Mouse (Mus musculus) cerebral cortex, adult 2 months (tissue): Measurements from ENCODE around the gene Slc29a1.

Source experiments
- WGBS: fragments of 180-500 bp; shearing (Covaris S2); methylation state at CpG from one replicate; pipeline ENCODE4 v1.1.7; 2018; 5-methylcytosine and 5-hydroxymethylcytosine counted together

Slc29a1 gene

DNA sequence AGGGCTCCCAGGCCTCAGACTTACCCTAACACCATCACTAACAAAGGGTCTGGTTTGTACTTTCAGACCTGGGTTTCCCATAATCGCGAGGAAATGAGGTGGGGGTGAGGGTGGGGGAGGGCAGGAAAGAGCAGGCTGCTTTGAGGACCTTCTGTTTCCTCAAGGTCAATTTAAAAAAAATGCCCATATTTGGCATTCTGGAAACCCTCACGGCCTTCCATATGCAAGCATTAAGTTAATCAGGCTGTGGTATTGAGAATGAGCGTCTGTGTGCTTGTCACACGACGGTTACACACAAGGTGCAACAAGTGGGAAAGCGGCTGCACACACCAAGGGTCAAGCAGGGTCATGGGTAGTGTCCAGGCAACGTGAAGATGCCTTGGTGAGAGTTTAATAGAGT lies 12.6 kb upstream of the Slc29a1 start:
- WGBS = 86% methylated on average over 8 of the region's 8 CpGs

DNA sequence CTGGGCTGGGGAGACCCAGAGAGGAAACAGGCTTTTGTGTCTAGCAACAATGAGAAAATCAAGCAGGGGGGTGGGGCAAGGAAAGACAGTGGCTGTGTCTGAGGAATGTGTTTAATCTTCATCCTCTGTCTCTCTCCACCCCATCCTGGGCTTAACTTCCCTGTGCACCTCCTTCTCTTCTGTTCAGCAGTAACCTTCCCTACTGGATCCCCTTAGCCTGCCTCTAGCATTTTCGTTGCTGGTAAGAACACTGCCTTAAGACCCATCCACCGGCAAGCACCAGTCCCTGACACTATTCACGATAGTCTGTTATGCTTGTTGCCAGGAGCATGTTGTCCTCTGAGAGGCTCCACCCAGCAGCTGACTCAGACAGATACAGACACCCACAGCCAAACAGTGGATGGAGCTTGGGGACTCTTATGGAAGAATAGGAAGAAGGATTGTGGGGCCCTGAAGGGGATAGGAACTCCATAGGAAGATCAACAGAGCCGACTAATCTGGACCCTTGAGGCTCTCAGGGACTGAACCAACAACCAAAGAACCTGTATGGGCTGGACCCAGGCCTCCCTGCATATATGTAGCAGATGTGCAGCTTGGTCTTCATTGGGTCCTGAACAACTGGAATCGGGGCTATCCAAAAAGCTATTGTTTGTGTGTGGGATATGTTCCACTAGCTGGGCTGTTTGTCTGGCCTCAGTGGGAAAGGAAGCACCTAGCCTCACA lies 10.9 kb upstream of the Slc29a1 start:
- 37% methylated on average over 5 of the region's 5 CpGs for WGBS

DNA sequence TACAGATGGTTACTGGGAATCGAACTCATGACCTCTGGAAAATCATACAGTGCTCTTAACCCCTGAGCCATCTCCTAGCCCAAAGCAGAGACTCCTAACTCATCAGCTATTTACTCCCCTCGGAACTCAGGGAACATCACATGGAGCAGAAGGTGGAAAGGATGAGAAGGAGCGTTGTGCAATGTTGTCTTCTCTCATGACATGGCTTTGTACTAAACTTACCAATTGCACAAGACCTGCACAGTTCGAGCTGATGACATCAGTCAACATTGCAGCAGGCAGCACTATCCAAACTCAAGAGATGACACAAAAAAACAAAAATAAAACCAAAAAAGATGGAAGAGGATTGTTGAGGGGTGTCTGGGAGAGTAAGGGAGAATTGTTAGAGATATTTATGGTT lies 9.0 kb upstream of the Slc29a1 start:
- 91% methylated on average over 4 of the region's 4 CpGs for WGBS

DNA sequence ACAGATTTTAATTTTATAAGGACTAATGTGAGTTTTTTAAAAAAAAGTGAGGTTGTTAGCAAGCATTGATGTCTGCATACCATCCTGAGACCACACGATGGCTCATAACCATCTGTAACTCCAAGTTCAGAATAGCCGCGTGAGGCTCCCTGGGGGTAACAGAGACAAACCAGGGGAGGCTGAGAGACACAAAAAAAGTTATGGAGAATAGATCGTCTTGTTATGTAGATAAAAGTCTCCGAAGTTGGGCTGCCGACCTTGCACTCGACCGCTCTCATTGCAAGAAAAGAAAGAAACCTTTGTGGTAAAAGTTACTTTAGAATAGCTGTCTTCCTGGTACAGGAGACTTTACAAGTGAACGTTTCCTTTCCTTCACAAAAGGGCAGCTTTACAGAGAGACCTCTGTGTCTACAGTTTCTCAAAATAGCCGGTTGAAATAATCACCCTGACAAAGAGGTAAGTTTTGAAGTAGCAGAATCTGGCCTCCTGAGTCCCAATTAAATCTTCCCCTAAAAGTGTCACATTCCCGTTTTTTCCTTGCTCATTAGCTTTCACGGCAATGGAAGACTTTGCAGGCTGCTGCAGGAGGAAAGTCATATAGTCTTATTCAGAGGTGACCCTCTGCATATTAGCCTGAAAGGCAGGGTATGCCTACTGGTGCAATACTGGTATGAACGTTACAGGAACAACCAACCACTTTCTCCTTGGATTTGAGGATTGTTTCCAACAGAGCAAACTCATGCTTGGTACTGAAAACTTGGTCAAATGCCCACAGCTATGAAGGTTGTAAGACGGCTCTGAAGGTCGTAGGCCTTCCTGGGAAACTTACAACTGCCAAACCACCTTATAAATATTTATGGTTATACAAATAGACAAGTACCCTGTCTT lies 7.8 kb upstream of the Slc29a1 start:
- WGBS = 72% methylated on average over 15 of the region's 15 CpGs

DNA sequence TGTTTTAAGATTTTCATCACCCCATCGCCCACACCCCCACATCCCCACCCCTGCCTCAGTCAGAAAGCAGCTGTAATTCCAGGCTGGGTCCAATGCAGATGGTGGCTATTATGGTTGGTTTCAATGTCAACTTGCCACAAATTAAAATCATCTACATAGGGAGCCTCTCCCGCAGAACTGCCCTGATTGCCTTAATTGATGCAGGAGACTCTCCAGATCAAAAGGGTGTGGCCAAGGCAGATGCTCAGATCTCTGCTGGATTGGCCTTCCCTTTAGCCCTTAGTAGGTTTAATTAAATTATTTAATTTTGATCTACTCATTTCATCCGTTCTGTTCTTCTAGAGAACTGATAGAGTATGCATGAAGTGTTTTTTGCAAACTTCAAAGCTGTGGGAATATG lies 3.6 kb upstream of the Slc29a1 start:
- WGBS = 86% methylated on average over 3 of the region's 3 CpGs

DNA sequence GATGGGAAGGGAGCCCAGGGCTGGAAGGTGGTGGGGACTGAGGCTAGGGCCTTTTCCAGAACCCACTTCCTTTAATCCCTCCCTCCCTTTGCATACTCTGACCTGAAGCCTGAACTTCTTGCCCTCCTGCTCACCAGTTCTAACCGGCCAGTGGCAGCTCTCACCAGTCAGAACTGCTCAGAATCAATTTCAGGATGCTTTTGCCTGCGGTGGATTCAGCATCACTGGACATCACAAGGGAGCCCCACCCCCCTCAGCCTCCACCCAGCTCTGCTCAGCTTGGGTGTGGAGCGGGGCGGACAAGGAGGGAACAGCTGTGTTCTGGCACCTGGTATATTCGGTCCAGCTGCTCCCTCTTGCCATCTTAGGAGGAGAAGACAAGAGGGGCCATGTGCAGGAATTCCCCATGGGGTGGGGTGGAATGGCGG lies 2.5 kb upstream of the Slc29a1 start, which contains the start of gene Mymx:
Gene Mymx, minus strand, starts transcription at position 226 of the 428 bp plus-strand sequence.
- 84% methylated on average over 6 of the region's 6 CpGs for WGBS

DNA sequence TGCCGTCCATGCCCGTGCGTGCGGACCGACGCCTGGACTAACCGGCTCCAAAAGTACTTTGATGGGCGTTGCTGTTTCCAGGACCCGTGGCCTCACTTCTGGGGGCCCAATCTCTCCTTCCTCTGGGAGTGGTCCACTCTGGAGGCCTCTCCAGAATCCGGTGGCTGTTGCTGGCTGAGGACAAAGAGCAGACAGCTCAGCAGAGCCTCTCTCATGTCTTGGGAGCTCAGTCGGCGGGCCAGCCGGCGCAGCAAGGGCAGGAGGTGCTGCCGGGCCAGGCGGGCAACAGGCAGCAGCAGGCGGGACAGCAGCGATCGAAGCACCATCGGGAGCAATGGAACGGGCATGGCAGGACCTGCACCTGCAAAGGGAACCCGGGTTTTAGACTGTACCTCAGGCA lies 1.9 kb upstream of the Slc29a1 start:
- WGBS = 57% methylated on average over 22 of the region's 22 CpGs

DNA sequence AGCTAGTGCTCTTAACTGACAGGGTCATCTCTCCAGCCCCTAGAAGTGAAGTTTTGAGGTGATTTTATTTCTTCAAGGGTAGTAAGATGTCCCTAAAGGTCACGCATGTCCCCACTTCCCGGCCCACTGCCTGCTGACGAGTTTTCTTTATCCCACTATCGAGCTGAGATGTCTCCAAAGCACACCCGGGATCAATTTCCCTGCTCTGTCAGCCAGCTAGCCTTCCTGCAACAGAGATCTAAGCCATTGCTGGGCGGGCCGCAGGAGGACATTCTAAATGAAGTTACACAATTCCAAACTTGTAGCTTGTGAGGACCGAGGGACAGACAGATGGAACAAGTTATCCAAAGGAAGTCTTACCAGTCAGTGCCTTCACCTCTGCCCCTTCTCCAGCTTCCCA lies 861 bp upstream of the Slc29a1 start:
- 86% methylated on average over 8 of the region's 8 CpGs for WGBS

DNA sequence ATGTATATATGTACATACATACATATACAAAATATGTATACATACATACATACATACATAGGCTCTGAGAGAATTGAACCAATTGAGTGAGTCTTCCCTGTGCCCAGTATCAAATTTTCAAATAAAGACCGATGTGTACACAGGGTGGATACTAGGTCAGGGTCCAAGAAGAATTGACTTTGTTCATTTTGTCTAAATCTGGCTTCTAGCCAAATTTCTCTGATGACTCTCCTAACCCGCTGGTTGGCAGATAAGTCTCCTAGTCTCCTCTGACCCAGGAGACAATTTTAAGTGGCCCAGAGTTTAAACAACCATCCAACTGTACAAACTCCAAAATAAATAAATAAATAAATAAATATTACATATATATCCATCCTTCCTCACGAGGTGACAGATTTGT lies 515 bp downstream of the Slc29a1 start:
- WGBS = 50% methylated on average over 3 of the region's 3 CpGs

DNA sequence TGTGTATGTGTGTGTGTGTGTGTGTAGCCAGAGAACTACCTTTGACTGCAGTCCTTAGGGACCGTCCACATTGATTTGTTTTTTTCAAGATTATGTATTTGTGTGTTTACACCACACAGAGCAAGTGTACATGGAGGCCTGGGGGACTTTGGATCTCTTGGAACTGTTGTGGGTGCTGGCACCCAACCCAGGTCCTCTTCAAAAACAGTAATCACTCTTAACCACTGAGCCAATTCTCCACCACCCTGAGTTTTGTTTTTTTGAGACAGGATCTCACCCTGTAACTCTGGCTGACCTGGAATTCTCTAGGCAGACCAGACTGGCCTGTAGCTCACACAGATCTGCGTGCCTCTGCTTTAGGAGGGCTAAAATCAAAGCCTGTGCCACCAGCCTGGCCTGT lies 1.0 kb downstream of the Slc29a1 start:
- 98% methylated on average over 2 of the region's 2 CpGs for WGBS

DNA sequence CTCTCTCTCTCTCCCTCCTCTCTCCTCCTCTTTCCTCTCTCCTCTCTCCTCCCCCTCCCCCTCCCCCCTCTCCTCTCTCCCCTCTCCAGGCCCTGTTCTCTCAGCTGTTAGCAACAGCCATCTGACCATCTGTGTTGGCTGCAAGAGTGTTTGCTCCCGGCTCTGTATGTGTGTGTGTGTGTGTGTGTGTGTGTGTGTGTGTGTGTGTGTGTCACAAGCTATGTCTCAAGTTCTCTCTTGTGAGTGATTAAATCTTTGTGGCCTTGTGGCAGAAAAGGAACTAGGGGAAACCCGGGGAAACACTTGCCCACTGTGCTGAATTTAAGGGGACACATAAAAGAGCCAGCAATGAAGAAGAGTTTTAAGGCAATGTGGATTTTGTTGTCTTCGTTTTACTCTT lies 1.6 kb downstream of the Slc29a1 start:
- 46% methylated on average over 3 of the region's 3 CpGs for WGBS

DNA sequence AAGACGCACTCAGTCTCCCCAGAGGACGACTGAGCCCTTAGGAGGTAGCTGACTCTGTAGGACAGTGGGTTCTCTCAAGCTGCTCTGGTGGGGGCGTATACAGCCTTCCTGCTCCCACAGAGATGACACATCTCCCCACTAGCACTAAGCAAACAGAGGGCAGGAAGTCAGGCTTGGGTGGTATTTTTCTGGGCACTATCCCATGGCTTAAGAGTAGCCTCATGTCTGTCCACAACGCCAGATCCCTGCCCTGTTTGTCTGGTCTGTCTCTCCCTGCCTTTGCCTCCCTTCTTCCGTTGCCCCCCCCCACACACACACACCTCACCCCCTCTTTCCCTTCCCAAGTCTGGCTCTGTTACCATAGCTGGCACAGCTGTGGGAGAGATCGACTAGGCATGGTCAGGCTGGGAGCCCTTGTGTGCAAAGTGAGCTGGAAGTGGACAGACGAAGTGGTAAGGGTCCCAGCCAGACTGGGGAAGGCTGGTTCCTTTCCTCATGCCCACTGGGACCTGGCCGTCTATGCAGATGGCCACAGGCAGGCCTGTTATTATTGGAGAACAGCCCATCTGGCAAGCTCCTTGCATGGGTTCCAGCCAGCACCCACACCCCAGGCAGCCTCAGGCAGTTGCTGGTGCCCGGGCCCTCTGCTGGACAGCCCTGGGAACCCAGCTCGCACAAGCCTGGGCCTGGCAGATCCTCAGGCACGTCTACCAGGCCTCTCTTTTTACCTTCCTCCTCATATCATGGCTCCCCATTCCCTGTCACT lies 2.6 kb downstream of the Slc29a1 start:
- 22% methylated on average over 11 of the region's 11 CpGs for WGBS

DNA sequence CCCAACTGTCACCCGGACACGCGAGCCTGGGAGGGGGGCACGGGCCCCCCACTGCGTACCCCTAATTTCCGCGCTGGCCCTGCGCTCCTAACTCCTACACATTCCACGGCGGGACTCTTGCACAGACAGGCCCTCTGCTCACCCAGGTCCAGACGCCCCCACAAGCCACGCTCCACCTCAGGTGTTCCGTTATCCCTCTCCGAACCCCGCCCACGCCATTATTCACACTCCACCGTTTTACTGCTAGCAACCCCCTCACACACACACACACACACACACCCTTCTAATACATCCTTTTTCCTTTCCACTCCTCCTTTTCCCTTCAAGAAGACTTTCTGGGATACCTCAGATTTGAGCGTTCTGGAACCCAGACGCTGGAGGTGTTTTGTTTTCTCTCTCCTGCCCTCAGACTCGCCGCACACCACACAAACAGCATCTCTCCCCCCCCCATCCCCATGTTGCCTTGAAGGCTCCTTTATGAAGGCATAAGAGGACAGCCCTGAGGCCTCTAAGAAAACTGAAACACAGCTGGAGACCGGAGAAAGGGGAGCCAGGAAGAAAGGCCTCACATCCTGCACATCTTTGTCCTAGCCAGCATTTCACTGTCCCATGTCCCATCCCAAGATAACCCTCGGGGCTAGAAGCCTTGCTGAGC lies 3.5 kb downstream of the Slc29a1 start:
- WGBS = 11% methylated on average over 23 of the region's 23 CpGs

DNA sequence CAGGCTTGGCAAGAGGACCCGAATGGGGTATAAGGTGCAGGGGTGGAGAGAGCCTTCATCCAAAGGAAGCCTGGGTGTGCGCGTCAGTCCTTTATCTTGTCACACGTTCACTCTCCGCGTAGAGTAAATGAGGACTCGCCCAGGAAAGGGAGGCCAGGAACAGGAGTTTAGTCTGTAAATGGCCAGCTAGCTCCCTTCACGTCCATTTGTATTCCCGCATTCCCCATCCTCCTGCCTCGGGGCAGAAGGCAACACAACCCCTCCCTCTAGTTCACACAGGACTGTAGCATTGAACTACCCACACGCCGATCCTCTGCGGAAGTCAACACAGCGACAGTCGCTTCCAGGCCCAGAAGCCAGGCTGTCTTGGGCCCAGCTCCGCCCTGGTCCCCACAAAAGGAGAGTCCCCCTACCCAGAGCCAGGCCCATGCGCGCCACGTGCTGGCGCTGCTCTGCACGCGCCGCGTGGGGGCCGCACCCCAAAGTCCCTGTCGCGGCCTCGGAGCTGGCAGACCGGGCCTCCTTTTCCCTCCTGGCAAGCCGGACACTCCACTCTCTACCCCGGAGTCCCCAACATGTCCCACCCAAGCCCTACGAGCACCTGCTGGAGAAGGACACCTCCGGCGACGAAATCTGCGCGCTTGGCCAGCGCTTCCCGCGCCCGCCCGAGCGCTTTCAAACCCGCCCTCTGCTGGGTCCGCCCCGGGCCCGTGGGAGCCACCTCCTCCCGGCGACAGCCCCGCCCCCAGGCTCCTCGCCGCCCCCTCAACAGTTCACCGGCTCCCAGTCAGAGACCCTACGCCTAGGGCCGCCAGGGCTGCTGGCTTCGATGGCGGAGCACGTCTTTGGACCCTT lies 4.3 kb downstream of the Slc29a1 start:
- WGBS = 4% methylated on average over 57 of the region's 58 CpGs

DNA sequence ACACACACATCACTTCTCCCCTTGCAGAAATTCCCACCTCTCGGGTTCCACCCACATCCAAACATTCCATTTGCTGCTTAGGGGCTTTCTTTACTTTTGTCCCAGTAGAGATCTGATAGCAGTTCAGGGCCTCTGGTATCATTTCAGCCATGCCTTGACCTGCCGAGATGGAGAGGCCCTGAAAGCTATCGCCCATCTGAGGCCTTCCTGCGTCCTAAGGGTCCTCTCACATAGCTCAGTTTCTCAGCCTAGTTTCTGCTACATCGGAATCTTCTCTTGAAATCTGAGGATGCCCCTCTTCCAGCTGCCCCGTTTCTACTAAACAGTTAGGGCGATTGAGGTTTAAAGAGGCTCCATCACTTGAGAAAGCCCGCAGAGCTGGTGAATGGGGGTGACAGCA lies 5.2 kb downstream of the Slc29a1 start:
- 76% methylated on average over 8 of the region's 8 CpGs for WGBS

DNA sequence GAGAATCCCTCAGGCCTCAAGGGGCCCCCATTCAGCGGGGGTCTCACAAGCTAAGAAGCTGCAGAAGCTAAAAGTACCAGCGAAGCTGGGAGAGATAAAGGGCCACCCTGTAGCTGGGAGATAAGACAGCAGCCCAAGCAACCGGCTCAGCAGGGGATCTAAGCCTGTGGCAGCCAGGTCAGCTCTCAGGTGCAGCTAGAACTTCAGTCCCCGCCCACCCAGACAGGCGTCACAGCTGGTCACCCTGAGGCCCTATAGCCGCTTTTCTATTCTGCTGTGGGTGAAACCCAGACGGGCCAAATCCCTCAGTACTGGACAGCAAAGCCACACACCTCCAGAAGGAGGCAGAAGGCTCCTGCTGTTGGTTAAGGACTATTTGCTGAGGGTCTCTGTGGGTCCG lies 5.9 kb downstream of the Slc29a1 start:
- 79% methylated on average over 8 of the region's 8 CpGs for WGBS

DNA sequence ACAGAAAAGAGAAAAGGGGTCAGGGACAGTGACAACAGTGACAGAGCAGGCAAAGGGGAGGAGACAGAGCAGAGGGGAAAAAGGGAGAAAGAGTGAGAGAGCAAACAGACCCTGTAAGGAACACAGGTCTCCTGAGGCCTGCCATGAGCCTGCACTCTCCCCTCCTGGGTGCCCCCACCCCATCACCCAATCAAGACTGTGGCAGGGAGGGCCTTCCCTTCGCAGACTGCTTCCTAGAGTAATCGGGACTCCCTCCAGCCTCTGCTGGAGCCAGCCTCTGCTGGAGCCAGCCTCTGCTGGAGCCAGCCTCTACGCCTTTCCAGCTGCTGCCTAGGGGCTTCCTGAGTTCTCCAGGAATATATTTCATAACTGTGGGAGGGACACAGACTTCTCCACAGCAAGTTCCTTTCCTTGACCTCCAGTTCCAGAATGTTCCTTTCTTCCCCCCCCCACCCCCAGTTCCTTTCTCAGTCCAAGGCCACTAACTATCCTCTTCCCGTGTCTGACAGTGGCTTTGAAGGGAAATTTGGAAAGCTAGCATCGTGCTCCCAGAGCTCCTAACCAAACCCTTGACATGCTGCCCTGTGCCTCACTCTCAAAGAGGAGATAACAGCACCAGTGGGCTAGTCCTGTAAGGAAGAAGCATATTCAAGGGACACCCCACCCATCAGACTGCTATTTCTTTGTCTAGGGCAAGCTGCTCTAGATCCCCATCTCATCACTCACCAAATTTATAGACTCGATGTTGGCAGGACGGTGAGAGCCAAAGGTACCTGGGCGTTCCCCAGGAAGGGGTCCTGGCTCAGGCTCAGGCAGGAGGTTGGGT lies 6.6 kb downstream of the Slc29a1 start:
- 47% methylated on average over 8 of the region's 8 CpGs for WGBS

DNA sequence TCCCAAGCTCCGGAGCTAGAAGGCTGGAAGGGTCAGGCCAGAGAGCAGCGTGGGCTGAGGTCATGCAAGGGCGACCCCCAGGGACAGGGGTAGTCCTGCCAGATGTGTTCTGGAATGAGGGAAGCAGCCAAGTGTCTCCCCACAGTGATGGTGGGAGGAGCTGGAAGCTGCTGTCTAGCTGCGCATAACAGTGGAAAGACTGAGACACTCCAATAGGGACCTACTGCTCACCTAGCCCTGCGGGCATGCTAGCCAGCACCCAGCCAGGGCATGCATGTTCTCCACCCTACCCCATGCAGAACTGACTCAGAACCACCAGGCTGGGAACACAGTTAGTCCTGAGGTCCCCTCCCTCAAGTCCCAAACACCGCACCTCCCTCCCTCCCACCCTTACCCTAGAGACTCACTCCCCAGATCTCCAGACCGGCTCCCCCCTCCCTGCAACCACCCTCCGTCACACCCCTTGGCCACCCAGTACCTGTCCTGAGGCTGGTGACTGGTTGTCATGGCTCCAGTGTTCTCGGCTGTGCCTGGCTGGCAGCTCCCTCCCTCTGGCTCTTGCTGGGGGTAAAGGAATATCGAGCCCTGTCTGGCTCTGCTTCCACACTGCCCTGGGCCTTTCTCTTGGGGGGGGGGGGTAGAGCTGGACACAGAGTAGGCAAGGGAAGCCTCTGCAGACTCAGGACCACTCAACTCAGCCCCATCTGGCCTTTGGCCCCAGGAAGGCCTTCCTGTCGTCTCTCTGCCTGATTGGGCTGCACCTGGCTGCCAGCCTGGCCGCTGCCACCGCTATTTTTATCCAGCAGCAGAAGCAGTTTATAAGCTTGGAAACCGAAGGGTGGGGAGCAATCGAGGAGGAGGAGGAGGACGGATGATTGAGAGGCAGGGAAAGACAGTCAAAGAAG lies 7.5 kb downstream of the Slc29a1 start:
- WGBS = 43% methylated on average over 16 of the region's 16 CpGs

DNA sequence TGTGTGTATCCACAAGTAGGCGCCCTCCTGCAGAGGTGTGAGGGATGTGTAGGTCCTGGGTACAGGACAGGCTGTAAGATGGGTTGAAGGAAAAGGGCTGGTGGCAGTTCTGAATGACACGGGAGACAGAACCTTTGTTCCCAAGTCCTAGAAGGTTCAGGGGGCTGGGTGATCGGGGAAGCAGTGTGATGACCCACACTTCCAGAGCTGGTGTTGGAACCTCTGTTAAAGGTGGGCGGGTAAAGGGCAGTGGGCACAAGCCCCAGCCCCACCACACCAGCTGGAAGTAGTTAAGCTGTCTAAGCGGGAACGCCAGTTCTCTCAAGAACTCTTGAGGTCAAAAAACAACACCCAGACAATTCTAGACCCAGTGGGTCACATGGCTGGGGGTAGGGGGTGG lies 9.0 kb downstream of the Slc29a1 start:
- 92% methylated on average over 6 of the region's 6 CpGs for WGBS
